Mouse (Mus musculus): Measurements from ENCODE around the gene Smoc1. TPM values are rescaled to one million over a fixed set of nuclear protein-coding genes. Genes with fewer than 3 reads are reported as not detected.
A peak's percentile ranks its signal among the peaks of the same experiment; 100 is the strongest.

The Smoc1 gene
- polyA plus RNA-seq, 1 experiment from 2014 or later: 9.2 TPM

- H3K9me3 ChIP-seq: no peaks in the 10 kb centered on the region
- H3K4me3 ChIP-seq: no peak overlapping the region
- H3K4me1 ChIP-seq (replicated peaks): peaks cover 4% of the 10 kb centered on the region
- no peak overlapping the region for H3K27ac ChIP-seq (replicated peaks)
- H3K36me3 ChIP-seq: no peaks in the 10 kb centered on the region
- 65% methylated on average over 5 of the region's 5 CpGs for WGBS
- peaks cover 15% of the 10 kb centered on the region for H3K27me3 ChIP-seq
- no peak overlapping the region for H3K4me2 ChIP-seq
- H3K9ac ChIP-seq: no peak overlapping the region
- ATAC-seq (ENCODE audit: low read depth): no peak
These were observed 134.2 kb downstream of the Smoc1 start for GRCm38 (mm10) chr12:81160831-81161230.

- 87% methylated on average over 2 of the region's 2 CpGs for WGBS
- H3K27ac ChIP-seq (replicated peaks): no peak overlapping the region
- ATAC-seq (ENCODE audit: low read depth): no peak
These were observed 134.7 kb downstream of the Smoc1 start for GRCm38 (mm10) chr12:81161282-81161681.

GRCm38 (mm10) chr12:81163131-81163530 is 136.5 kb downstream of the Smoc1 start:
- WGBS: 80% methylated on average over 3 of the region's 3 CpGs
- Histone ChIP-seq H3K9me3 (no peaks in the 10 kb centered on the region), H3K4me1 (replicated peaks) (peaks cover 21% of the 10 kb centered on the region), H3K27me3 (peaks cover 30% of the 10 kb centered on the region), H3K4me3 (no peak overlapping the region), H3K4me2 (no peak overlapping the region), H3K36me3 (no peaks in the 10 kb centered on the region), H3K27ac (replicated peaks) (no peak overlapping the region), H3K9ac (no peak overlapping the region)
- no peak for ATAC-seq (ENCODE audit: low read depth)

More at GRCm38 (mm10) chr12:81161282-81161681, 134.7 kb downstream of the Smoc1 start:
- Histone ChIP-seq H3K36me3 (no peaks in the 10 kb centered on the region), H3K4me3 (no peak overlapping the region), H3K27me3 (peaks cover 15% of the 10 kb centered on the region), H3K4me1 (replicated peaks) (peaks cover 9% of the 10 kb centered on the region), H3K9me3 (no peaks in the 10 kb centered on the region), H3K9ac (no peak overlapping the region), H3K4me2 (no peak overlapping the region)

GRCm38 (mm10) chr12:81163566-81163965 is 137.0 kb downstream of the Smoc1 start:
- Histone ChIP-seq H3K9me3 (no peaks in the 10 kb centered on the region), H3K27me3 (peaks cover 34% of the 10 kb centered on the region), H3K36me3 (no peaks in the 10 kb centered on the region), H3K27ac (replicated peaks) (no peak overlapping the region), H3K4me3 (no peak overlapping the region), H3K4me2 (no peak overlapping the region), H3K9ac (no peak overlapping the region), H3K4me1 (replicated peaks) (peaks cover 21% of the 10 kb centered on the region)
- 93% methylated on average over 3 of the region's 3 CpGs for WGBS
- ATAC-seq (ENCODE audit: low read depth): no peak

- H3K4me3 ChIP-seq: no peak overlapping the region
- peak overlapping the region; percentile 42; the same call in 1 of the 2 replicates for H3K9ac ChIP-seq
- peak overlapping the region; percentile 24 for H3K4me2 ChIP-seq
- ATAC-seq (ENCODE audit: low read depth): peak; percentile 89
- H3K27ac ChIP-seq (replicated peaks): peak overlapping the region; percentile 39; the same call in 1 of the 2 replicates
- 5% methylated on average over 10 of the region's 10 CpGs for WGBS
- peaks cover 21% of the 10 kb centered on the region for H3K4me1 ChIP-seq (replicated peaks)
- no peaks in the 10 kb centered on the region for H3K9me3 ChIP-seq
- H3K36me3 ChIP-seq: no peaks in the 10 kb centered on the region
- H3K27me3 ChIP-seq: peaks cover 37% of the 10 kb centered on the region
These were observed 139.5 kb downstream of the Smoc1 start for GRCm38 (mm10) chr12:81166092-81166491.

- Histone ChIP-seq H3K4me1 (replicated peaks) (peaks cover 21% of the 10 kb centered on the region), H3K36me3 (no peaks in the 10 kb centered on the region), H3K4me3 (no peak overlapping the region), H3K9ac (peak overlapping the region; percentile 42; the same call in 1 of the 2 replicates), H3K9me3 (no peaks in the 10 kb centered on the region), H3K4me2 (peak overlapping the region; percentile 24; the same call in 1 of the 2 replicates), H3K27me3 (peaks cover 37% of the 10 kb centered on the region), H3K27ac (replicated peaks) (peak overlapping the region; percentile 70)
- WGBS: 23% methylated on average over 8 of the region's 8 CpGs
- ATAC-seq (ENCODE audit: low read depth): peak; percentile 52; the same call in 1 of the 2 replicates
These were observed 140.0 kb downstream of the Smoc1 start for GRCm38 (mm10) chr12:81166615-81167014.

GRCm38 (mm10) chr12:81167142-81167541 is 140.5 kb downstream of the Smoc1 start:
- Histone ChIP-seq H3K4me3 (no peak overlapping the region), H3K4me1 (replicated peaks) (peaks cover 21% of the 10 kb centered on the region), H3K4me2 (no peak overlapping the region), H3K27ac (replicated peaks) (peak overlapping the region; percentile 70), H3K36me3 (no peaks in the 10 kb centered on the region), H3K27me3 (peaks cover 37% of the 10 kb centered on the region), H3K9me3 (no peaks in the 10 kb centered on the region), H3K9ac (0 out of 2 replicates have a peak overlapping the region, but pooled peaks have one; percentile 42)
- peak; percentile 47; the same call in 1 of the 2 replicates for ATAC-seq (ENCODE audit: low read depth)
- WGBS: 18% methylated on average over 9 of the region's 9 CpGs

GRCm38 (mm10) chr12:81168031-81168430 is 141.4 kb downstream of the Smoc1 start:
- ATAC-seq (ENCODE audit: low read depth): no peak
- Histone ChIP-seq H3K4me2 (no peak overlapping the region), H3K27ac (replicated peaks) (no peak overlapping the region), H3K9ac (no peak overlapping the region), H3K9me3 (no peaks in the 10 kb centered on the region), H3K27me3 (peaks cover 35% of the 10 kb centered on the region), H3K4me1 (replicated peaks) (peaks cover 21% of the 10 kb centered on the region), H3K4me3 (no peak overlapping the region), H3K36me3 (no peaks in the 10 kb centered on the region)
- 92% methylated on average over 7 of the region's 7 CpGs for WGBS

GRCm38 (mm10) chr12:81168494-81168893 is 141.9 kb downstream of the Smoc1 start:
- Histone ChIP-seq H3K27me3 (peaks cover 30% of the 10 kb centered on the region), H3K9ac (no peak overlapping the region), H3K9me3 (no peaks in the 10 kb centered on the region), H3K4me3 (no peak overlapping the region), H3K36me3 (no peaks in the 10 kb centered on the region), H3K4me2 (no peak overlapping the region), H3K27ac (replicated peaks) (no peak overlapping the region), H3K4me1 (replicated peaks) (peaks cover 21% of the 10 kb centered on the region)
- ATAC-seq (ENCODE audit: low read depth): no peak
- WGBS: 74% methylated on average over 2 of the region's 2 CpGs

GRCm38 (mm10) chr12:81170076-81170475 is 143.5 kb downstream of the Smoc1 start:
- ATAC-seq (ENCODE audit: low read depth): no peak
- no peak overlapping the region for H3K4me3 ChIP-seq
- H3K27me3 ChIP-seq: peaks cover 22% of the 10 kb centered on the region
- WGBS: 91% methylated on average over 2 of the region's 2 CpGs
- no peak overlapping the region for H3K4me2 ChIP-seq
- H3K36me3 ChIP-seq: no peaks in the 10 kb centered on the region
- no peak overlapping the region for H3K9ac ChIP-seq
- peaks cover 21% of the 10 kb centered on the region for H3K4me1 ChIP-seq (replicated peaks)
- no peaks in the 10 kb centered on the region for H3K9me3 ChIP-seq
- no peak overlapping the region for H3K27ac ChIP-seq (replicated peaks)

GRCm38 (mm10) chr12:81173011-81173410 is 146.4 kb downstream of the Smoc1 start:
- Histone ChIP-seq H3K4me2 (no peak overlapping the region), H3K9ac (no peak overlapping the region), H3K27me3 (peaks cover 8% of the 10 kb centered on the region; the same call in 1 of the 2 replicates), H3K36me3 (no peaks in the 10 kb centered on the region), H3K27ac (replicated peaks) (no peak overlapping the region), H3K4me1 (replicated peaks) (peaks cover 9% of the 10 kb centered on the region), H3K4me3 (no peak overlapping the region), H3K9me3 (no peaks in the 10 kb centered on the region)
- 89% methylated on average over 3 of the region's 3 CpGs for WGBS
- ATAC-seq (ENCODE audit: low read depth): no peak

GRCm38 (mm10) chr12:81173893-81174292 is 147.3 kb downstream of the Smoc1 start:
- Histone ChIP-seq H3K36me3 (no peaks in the 10 kb centered on the region), H3K27me3 (peaks cover 2% of the 10 kb centered on the region; the same call in 1 of the 2 replicates), H3K9ac (no peak overlapping the region), H3K4me3 (no peak overlapping the region), H3K9me3 (no peaks in the 10 kb centered on the region), H3K27ac (replicated peaks) (no peak overlapping the region), H3K4me2 (no peak overlapping the region), H3K4me1 (replicated peaks) (peaks cover 9% of the 10 kb centered on the region)
- no peak for ATAC-seq (ENCODE audit: low read depth)
- 94% methylated on average over 4 of the region's 4 CpGs for WGBS

- 64% methylated on average over 9 of the region's 9 CpGs for WGBS
- H3K36me3 ChIP-seq: no peaks in the 10 kb centered on the region; the same call in 1 of the 2 replicates
- H3K27me3 ChIP-seq: peaks cover 2% of the 10 kb centered on the region; the same call in 1 of the 2 replicates
- no peak overlapping the region for H3K27ac ChIP-seq (replicated peaks)
- H3K4me3 ChIP-seq: no peak overlapping the region
- no peak overlapping the region for H3K9ac ChIP-seq
- no peak overlapping the region for H3K4me2 ChIP-seq
- ATAC-seq (ENCODE audit: low read depth): no peak
- peaks cover 9% of the 10 kb centered on the region for H3K4me1 ChIP-seq (replicated peaks)
- H3K9me3 ChIP-seq: no peaks in the 10 kb centered on the region
These were observed 148.6 kb downstream of the Smoc1 start for GRCm38 (mm10) chr12:81175252-81175651.

Measured in neural tube, embryonic 13.5 days (tissue).